Mouse (Mus musculus) hindbrain, postnatal 0 days (tissue): ENCODE results near the gene Prodh2. TPM values are rescaled to one million over a fixed set of nuclear protein-coding genes. Genes with fewer than 3 reads are reported as not detected.
A peak's percentile ranks its signal among the peaks of the same experiment; 100 is the strongest.

Experiments used
- ATAC-seq: fragments of 200-750 bp; cut with Nextera tagmentation; 2 replicates; pipeline ENCODE4 v1.8.0; 2017; ENCODE audit warnings: mild to moderate bottlenecking, moderate TSS enrichment, moderate library complexity
- DNase-seq: peaks from one replicate; pipeline ENCODE4 v3.0.0-alpha.2; 2015; ENCODE audit warnings: low spot score
- H3K27ac ChIP-seq: fragments of 300-500 bp; sonication (generic); 2 replicates; pipeline ENCODE4 v1.5.1; 2014; ENCODE audit warnings: mild to moderate bottlenecking
- H3K27me3 ChIP-seq: fragments of 300-500 bp; sonication (generic); 2 replicates; pipeline ENCODE4 v1.6.1; 2014; ENCODE audit warnings: low read length, mixed read lengths; ENCODE audit not compliant: insufficient read depth
- H3K36me3 ChIP-seq: fragments of 300-500 bp; sonication (generic); 2 replicates; pipeline ENCODE4 v1.6.1; 2014; ENCODE audit warnings: low read length, mixed read lengths; ENCODE audit not compliant: insufficient read depth
- H3K4me1 ChIP-seq: fragments of 300-500 bp; sonication (generic); 2 replicates; pipeline ENCODE4 v1.6.1; 2014; ENCODE audit warnings: antibody characterized with exemption, low read length, mixed read lengths; ENCODE audit not compliant: insufficient read depth
- H3K4me2 ChIP-seq: fragments of 300-500 bp; sonication (generic); 2 replicates; pipeline ENCODE4 v1.6.1; 2014; ENCODE audit warnings: low read depth, mild to moderate bottlenecking, low read length, moderate library complexity, mixed read lengths
- H3K4me3 ChIP-seq: fragments of 300-500 bp; sonication (generic); 2 replicates; pipeline ENCODE4 v1.5.1; 2014; ENCODE audit warnings: low read length
- H3K9ac ChIP-seq: fragments of 300-500 bp; sonication (generic); replicated peaks from 2 replicates; pipeline ENCODE4 v1.6.1; 2014; ENCODE audit warnings: mild to moderate bottlenecking, low read length, moderate library complexity, mixed read lengths
- H3K9me3 ChIP-seq: fragments of 300-500 bp; sonication (generic); 2 replicates; pipeline ENCODE4 v1.6.1; 2016; ENCODE audit warnings: low read length, mixed read lengths
- CTCF ChIP-seq: IDR thresholded peaks from 2 replicates; pipeline ENCODE4 v1.5.1; 2016; ENCODE audit warnings: antibody characterized with exemption, control low read depth, low read depth
- WGBS: fragments of 180-500 bp; shearing (Covaris S2); extraction: QIAGEN DNeasy Blood & Tissue Kit; methylation state at CpG from one replicate; pipeline ENCODE4 v1.1.7; 2014; 5-methylcytosine and 5-hydroxymethylcytosine counted together
- polyA plus RNA-seq: library from polyadenylated mRNA; unstranded; fragments of >200 nt; fragmentation: Nextera tagmentation; extraction: Ambion mirVana; gene quantifications from 2 replicates; pipeline ENCODE4 v1.2.1, GENCODE M21; 2015
- total RNA-seq: library from RNA; depleted of rRNA; stranded (reverse); fragments of >200 nt; gene quantifications from 2 replicates; pipeline ENCODE4 v1.2.3, GENCODE M21; 2014

Prodh2 gene
- total and polyA plus RNA-seq, 2 experiments from 2014 or later: 0.24 TPM; not detected in 1

DNA sequence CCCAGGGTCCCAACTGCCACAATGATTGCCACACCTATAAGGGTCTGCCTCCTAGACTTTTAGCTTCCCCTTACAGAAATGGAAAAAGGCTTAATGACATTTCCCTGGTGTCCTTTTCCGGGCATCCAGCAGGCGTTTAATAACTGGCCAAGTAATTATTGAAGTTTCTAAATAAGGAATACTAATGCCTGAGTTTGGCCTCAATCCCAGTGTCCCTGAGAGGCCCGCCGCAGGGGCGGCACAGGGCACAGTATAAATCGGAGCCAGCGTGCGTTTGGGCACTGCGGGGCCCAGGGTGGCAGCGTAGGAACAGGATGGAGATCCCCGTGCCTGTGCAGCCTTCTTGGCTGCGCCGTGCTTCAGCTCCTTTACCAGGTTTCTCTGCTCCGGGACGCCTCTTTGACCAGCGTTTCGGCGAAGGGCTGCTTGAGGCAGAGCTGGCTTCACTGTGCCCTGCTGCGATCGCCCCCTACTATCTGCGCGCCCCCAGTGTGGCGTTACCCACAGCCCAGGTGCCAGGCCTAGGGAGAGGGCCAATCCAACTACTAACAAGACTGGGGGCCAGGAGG, 59.7 kb downstream of the Prodh2 start:
- H3K27ac ChIP-seq: peak overlapping the region; percentile 96
- peak overlapping the region; percentile 65 for H3K4me3 ChIP-seq
- DNase-seq: peak; percentile 55
- peaks cover 13% of the 10 kb centered on the region; the same call in 1 of the 2 replicates for H3K4me1 ChIP-seq
- no peaks in the 10 kb centered on the region for H3K9me3 ChIP-seq
- H3K36me3 ChIP-seq: peaks cover 24% of the 10 kb centered on the region
- peak overlapping the region; percentile 63 for H3K9ac ChIP-seq
- WGBS: 3% methylated on average over 23 of the region's 23 CpGs
- H3K27me3 ChIP-seq: no peaks in the 10 kb centered on the region
- no peak for TF ChIP-seq CTCF
- ATAC-seq: no peak
- peak overlapping the region; percentile 97 for H3K4me2 ChIP-seq

DNA sequence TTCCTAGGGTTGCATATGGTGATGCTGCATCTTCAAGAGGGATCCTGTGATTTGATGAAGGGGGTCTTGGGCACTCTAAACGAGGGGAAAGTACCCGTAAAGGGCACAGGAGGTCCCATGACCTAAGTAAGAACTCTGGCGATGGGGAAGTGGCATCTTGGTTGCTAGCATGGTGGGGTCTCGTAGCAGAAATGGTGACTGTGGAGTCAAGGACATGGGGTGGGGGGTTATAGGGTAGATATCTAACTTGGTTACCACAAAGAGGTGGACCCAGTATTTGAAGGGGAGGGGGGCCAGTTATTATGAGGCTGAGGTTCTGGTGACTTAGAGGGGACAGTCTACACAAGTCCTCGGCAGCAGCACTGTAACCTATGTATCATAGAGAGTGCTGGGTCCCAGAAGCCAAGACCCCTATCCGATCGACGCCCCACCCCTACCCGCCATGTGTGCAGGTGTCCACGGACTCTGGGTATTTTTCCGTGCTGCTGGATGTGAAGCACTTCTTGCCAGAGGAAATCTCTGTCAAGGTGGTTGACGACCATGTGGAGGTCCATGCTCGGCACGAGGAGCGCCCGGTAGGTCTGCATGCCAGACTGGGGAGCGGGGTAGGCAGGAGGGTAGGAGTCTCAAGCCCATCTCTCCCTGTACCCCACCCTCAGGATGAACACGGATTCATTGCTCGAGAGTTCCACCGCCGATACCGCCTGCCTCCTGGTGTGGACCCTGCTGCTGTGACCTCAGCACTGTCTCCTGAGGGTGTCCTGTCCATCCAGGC, 60.6 kb downstream of the Prodh2 start:
- peaks cover 19% of the 10 kb centered on the region for H3K36me3 ChIP-seq
- peak overlapping the region; percentile 97 for H3K4me2 ChIP-seq
- ATAC-seq (no peak), DNase-seq (no peak)
- H3K27ac ChIP-seq: no peak overlapping the region
- H3K9me3 ChIP-seq: no peaks in the 10 kb centered on the region
- no peak for TF ChIP-seq CTCF
- H3K4me1 ChIP-seq: peaks cover 22% of the 10 kb centered on the region
- H3K9ac ChIP-seq: peak overlapping the region; percentile 63; the same call in 1 of the 2 replicates
- H3K4me3 ChIP-seq: no peak overlapping the region
- no peaks in the 10 kb centered on the region for H3K27me3 ChIP-seq
- 88% methylated on average over 22 of the region's 22 CpGs for WGBS

DNA sequence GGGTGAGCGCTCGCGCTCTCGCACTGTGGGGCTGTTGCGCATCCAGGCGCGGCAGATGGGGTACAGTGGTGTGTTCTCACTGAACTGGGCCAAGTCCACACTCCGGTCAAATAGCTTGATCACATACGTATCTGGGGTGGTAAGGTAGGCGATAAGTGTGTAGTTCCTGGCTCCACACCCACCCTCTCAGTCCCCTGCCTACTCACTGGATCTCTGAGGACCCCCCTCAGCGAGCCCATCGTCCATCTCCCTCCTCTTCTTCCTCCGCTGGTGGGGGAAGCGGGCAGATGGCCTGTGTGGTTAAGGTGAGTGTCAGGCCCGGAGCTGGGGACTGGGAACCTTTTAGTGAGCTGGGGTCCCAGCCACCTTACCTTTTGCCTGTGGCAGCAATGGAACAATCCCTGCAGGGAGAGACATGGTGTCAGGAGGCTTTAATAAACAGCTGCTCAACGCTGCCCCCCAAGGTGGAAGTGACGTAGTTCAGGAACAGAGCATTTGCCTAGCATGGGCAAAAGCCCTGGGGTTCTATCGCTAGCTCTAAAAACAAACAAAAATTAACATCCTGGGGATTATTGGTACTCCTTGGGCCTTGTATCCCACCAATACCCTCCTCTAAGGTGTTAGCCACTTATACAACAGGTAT, 63.6 kb downstream of the Prodh2 start:
- H3K9ac ChIP-seq: no peak overlapping the region
- H3K27ac ChIP-seq: no peak overlapping the region
- no peak overlapping the region for H3K4me3 ChIP-seq
- no peaks in the 10 kb centered on the region for H3K27me3 ChIP-seq
- 93% methylated on average over 18 of the region's 18 CpGs for WGBS
- H3K36me3 ChIP-seq: peaks cover 19% of the 10 kb centered on the region
- no peak; the same call in 1 of the 2 replicates for TF ChIP-seq CTCF
- H3K4me1 ChIP-seq: peaks cover 23% of the 10 kb centered on the region
- no peak overlapping the region for H3K4me2 ChIP-seq
- no peaks in the 10 kb centered on the region for H3K9me3 ChIP-seq
- ATAC-seq: no peak
- DNase-seq: no peak

DNA sequence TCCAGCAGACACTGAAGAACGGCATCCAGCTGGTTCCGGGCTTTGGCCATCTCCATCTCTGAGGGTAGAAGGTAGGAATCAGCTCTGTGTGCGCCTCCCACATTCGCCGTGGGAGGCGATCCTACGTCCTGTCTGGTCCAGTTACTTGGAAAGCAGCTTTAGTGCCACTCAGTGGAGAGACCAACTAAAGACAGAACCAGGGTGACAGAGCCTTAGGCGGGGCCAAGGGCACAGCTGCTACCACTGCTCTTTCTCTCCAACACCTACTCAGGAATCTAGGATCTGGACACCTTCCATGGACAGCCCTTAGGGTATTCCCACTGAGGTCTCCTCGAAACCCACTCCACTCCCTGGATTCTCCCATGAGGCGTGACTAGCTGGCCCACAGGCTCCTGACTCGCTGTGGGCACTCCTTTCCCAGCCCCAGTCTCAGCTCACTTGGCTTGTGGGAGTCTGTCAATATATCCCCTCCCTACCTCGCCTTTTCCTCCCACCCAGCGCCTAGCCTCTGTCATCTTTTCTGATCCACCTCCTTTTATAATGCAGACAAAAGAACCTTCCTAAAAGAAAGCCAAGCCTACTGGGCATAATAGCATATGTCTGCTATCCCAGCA, 64.6 kb downstream of the Prodh2 start:
- DNase-seq: no peak
- peak overlapping the region; percentile 64 for H3K9ac ChIP-seq
- ATAC-seq: no peak
- no peak overlapping the region for H3K27ac ChIP-seq
- peak overlapping the region; percentile 99; the same call in 1 of the 2 replicates for H3K4me2 ChIP-seq
- H3K27me3 ChIP-seq: no peaks in the 10 kb centered on the region
- no peak overlapping the region for H3K4me3 ChIP-seq
- peaks cover 19% of the 10 kb centered on the region for H3K36me3 ChIP-seq
- H3K4me1 ChIP-seq: peaks cover 18% of the 10 kb centered on the region
- TF ChIP-seq CTCF: no peak
- no peaks in the 10 kb centered on the region for H3K9me3 ChIP-seq
- 87% methylated on average over 13 of the region's 13 CpGs for WGBS

DNA sequence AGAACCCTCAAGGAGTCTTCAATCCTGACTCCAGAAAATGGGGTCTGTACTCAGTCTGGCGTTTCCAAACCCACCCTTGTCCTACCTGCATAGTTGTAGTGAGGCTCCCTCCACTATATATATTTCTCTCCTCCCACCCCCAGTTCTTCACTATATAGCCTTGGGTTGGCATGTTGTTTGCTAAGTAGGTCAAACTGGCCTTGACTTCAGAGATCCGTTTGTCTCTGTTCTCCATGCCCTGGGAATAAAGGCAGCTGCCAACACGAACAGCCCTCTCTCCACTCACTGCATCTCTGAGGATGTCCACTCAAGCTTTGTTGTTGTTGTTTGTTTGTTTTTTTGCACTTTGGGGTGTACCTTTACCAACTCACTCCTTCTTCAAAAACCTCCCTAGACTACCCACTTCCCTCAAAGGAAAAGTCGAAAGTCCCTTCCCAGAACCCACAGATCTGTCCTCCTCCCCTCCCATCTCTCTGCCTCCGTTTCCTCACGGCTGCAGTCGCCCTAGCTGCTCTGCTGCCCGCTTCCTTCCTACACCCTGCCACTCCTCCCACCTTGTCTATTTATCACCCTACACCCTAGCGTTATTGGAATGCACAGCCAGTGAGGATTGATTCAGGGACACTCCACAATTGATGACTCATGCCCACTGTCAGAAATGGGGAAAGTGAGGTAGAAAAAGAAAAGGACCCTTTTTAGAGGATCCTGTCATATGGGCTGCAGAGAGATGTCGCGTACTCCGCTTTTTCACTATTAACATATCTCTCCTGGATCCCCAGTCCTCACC, 65.4 kb downstream of the Prodh2 start:
- peaks cover 19% of the 10 kb centered on the region for H3K36me3 ChIP-seq
- TF ChIP-seq CTCF: no peak
- peak overlapping the region; percentile 60 for H3K4me3 ChIP-seq
- ATAC-seq: no peak
- no peaks in the 10 kb centered on the region for H3K27me3 ChIP-seq
- H3K9ac ChIP-seq: peak overlapping the region; percentile 64
- peak overlapping the region; percentile 99 for H3K4me2 ChIP-seq
- H3K9me3 ChIP-seq: no peaks in the 10 kb centered on the region
- H3K4me1 ChIP-seq: peaks cover 10% of the 10 kb centered on the region
- 14% methylated on average over 12 of the region's 12 CpGs for WGBS
- peak overlapping the region; percentile 71; the same call in 1 of the 2 replicates for H3K27ac ChIP-seq
- no peak for DNase-seq

DNA sequence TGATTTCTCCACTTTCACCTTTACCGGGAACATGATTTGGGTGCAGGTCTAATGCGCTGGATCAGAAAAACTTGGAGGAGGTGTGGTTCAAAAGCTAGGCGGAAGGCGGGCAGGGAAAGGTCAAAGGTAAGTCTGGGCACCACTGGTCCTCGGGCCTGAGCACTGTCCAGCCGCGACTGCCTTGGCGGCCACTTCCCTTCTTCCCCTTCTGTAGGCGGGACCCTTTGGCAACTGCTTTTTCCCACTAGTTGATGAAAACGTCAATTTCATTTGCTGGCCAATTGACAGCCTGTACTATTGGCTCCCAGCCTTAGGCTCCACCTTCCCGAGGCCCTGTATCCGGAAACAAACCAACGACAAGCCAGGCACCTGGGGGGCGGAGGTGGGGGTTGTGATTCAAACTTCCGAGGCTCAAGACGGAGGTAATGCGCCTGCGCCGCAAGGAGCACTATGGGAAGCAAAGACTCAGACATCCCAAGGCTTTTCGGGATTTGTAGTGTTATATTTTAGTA, 66.1 kb downstream of the Prodh2 start, which contains the start of gene Lin37:
Gene Lin37, minus strand, starts transcription at position 396 of the 512 bp plus-strand sequence.
- H3K4me3 ChIP-seq: peak within 1 kb of the TSS; percentile 60
- WGBS: under 1% methylated on average over 20 of the region's 20 CpGs
- H3K9me3 ChIP-seq: no peaks in the 10 kb centered on the region
- ATAC-seq: peak; percentile 90
- H3K4me2 ChIP-seq: peak within 1 kb of the TSS; percentile 99
- H3K27me3 ChIP-seq: no peaks in the 10 kb centered on the region
- peak; percentile 99 for DNase-seq
- H3K36me3 ChIP-seq: peaks cover 19% of the 10 kb centered on the region
- peaks cover 10% of the 10 kb centered on the region for H3K4me1 ChIP-seq
- peak within 1 kb of the TSS; percentile 71 for H3K27ac ChIP-seq
- TF ChIP-seq CTCF: no peak
- peak within 1 kb of the TSS; percentile 64 for H3K9ac ChIP-seq
